Mouse (Mus musculus): ENCODE measurements around the gene Zfp110.
"Not testable (repeated sequence)": the region's sequence is repeated elsewhere in the genome, so short reads cannot be mapped to it uniquely, and the experiment has no call there.

The Zfp110 gene

GRCm38 (mm10) chr7:12834162-12835120 lies at the start of gene Zfp110:
Zfp110 (plus strand) TSS chr7:12834761.
- peak; percentile 97 for DNase-seq (ENCODE audit: low read depth, low spot score)

GRCm38 (mm10) chr7:12787333-12787732 lies 47.2 kb upstream of the Zfp110 start:
- DNase-seq (ENCODE audit: low read depth, low spot score) = no peak

DNA sequence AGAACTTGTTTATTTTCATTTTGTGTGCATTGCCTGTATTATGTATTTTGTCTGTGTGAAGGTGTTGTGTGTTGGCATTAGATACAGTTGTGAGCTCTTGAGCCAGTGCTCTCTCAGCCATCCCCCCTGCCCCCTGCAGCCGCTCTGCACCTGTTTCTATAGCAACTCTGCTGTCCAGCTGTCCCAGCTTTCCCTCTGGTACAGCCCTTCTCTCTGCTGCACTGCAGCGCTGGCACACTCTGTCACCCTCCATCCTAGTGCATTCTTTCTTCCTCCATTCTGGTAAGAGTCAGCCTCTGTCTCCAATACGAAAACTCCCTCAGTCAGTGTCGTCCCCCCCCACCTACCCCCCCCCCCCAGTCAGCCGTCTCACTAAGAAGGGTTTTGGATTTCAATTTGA lies 46.5 kb upstream of the Zfp110 start:
- no peak for DNase-seq (ENCODE audit: low read depth, low spot score)

- DNase-seq (ENCODE audit: low read depth, low spot score) = not testable (repeated sequence)
These were observed 41.9 kb upstream of the Zfp110 start for GRCm38 (mm10) chr7:12792624-12793023.

- peak; percentile 70 for DNase-seq (ENCODE audit: low read depth, low spot score)
These were observed 36.6 kb upstream of the Zfp110 start for GRCm38 (mm10) chr7:12797971-12798370.

- no peak for DNase-seq (ENCODE audit: low read depth, low spot score)
These were observed 35.0 kb upstream of the Zfp110 start for GRCm38 (mm10) chr7:12799554-12799953.

- peak; percentile 94 for DNase-seq (ENCODE audit: low read depth, low spot score)
These were observed 31.5 kb upstream of the Zfp110 start, which contains the start of gene Zscan18 for GRCm38 (mm10) chr7:12802866-12803726. Zscan18 (minus strand) TSS chr7:12803635.

- no peak for DNase-seq (ENCODE audit: low read depth, low spot score)
These were observed 30.9 kb upstream of the Zfp110 start for GRCm38 (mm10) chr7:12803727-12804071.

DNA sequence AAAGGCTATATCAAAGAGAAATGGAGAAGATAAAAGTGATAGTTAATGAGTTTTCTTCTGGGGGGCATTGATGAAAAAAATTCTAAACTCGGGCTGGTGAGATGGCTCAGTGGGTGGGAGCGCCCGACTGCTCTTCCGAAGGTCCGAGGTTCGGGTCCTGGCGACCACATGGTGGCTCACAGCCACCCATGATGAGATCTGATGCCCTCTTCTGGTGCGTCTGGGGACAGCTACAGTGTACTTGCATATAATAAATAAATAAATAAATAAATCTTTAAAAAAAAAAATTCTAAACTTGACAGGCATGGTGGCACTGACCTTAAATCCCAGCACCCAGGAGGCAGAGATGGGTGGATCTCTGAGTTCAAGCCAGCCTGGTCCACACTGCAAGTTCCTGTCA lies 19.0 kb upstream of the Zfp110 start:
- DNase-seq (ENCODE audit: low read depth, low spot score) = peak; percentile 65

DNA sequence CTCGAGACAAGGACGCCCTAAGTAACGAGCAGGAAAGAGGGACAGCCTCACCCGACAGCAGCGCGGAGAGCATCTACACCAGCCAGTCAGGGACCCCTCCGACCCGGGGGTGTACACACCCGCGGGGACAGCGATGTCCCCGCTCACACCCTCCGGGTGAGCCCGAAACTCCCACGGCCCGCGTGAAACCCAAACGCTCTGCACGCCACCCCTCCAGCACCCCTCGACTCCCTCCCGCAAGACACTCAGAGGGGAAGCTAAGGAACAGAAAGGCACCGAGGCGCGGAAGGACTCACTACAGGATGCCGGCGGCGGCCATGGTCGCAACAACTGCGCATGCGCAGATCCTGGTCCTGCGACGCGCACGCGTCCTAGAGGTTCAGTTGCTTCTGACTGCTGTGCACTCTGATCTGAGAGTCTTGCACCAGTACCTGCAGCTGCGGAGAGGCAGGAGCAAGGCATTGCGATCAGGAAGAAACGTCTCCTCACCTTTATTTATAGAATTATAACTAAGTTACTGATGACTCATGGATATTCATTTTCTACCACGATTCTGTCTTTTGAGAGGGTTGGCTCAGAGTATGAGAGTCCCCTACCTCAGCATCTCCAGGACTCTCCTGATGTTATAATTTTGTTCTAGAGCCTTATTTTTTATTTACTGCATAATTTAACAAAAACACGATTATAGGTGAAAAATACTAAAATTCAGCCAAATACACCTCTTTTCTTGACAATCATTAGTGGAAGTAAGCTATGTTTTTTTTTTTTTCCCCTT lies 15.9 kb upstream of the Zfp110 start, which contains the start of gene Zfp329:
Gene Zfp329, minus strand, starts transcription at position 338 of the 775 bp plus-strand sequence.
- DNase-seq (ENCODE audit: low read depth, low spot score) = peak; percentile 98

GRCm38 (mm10) chr7:12835193-12835671 lies 671 bp downstream of the Zfp110 start:
- peak; percentile 15 for DNase-seq (ENCODE audit: low read depth, low spot score)

DNA sequence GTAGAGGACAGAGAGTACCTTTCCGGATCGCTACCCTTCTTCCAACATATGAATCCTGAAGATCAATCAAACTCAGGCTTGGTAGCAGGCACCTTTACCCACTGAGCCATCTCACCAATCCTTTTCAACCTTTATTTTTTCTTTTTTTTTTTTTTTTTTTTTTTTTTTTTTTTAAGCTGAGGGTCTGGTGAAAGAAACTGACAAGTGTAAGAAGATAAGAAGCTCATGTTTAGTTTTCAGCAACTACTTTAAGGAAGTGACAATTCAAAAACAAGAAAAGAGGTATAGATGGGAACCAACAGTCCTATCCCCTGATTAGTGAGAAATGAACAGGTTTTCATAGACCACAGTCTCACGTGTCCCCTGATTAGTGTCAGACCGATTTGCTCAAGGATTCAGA lies 1.2 kb downstream of the Zfp110 start:
- DNase-seq (ENCODE audit: low read depth, low spot score) = no peak

- peak; percentile 62 for DNase-seq (ENCODE audit: low read depth, low spot score)
These were observed 39.7 kb downstream of the Zfp110 start for GRCm38 (mm10) chr7:12874301-12874700.

- DNase-seq (ENCODE audit: low read depth, low spot score) = no peak
These were observed 45.5 kb downstream of the Zfp110 start for GRCm38 (mm10) chr7:12880036-12880435.

DNA sequence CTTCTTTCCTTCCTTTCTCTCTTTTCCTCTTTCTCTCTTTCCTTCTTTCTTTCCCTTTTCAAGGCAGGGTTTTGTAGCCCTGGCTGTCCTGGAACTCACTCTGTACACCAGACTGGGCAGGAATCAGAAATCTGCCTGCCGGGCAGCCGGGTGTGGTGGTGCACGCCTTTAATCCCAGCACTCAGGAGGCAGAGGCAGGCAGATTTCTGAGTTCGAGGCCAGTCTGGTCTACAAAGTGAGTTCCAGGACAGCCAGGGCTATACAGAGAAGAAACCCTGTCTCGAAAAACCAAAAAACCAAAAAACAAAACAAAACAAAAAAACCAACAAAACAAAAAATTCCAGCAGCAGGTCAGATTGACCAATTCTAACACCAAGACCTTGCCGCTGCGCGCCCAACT lies 45.9 kb downstream of the Zfp110 start:
- not testable (repeated sequence) for DNase-seq (ENCODE audit: low read depth, low spot score)

DNA sequence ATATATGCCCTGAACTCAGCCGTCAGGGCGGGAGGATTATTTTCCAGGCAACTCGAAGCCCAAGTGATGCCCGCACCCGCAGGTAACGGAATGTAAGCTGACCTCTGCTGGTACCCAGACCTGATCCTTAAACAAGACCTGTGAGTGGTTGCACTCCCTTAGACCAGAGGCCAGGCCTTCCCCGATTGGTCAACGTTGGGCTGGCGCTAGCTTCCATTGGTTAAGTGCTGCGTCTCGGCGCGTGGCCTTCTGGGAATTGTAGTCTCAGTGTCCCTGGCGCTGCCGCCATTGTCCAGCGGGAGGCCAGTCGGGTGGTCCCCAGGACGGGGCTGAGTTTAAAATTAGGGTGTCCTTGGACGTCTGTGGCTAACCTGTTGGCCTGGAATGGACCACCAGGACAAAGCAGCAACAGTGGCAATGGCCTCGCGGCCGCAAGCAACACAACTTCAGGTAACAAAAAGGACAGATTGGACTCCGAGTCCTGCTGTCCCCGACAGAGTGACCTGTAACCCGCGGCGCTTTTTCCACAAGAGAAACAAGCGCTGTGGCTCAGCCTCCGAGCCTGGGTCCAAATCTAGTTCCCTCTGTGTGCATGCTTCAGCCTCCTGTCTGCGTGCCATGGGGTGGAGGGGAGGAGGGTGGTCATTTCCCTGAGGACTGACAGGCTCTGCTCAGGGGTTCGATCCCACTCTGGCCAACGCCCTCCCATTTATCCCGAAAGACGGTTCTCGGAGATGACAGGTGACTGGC lies 46.5 kb downstream of the Zfp110 start, which contains the start of gene Zfp128:
Gene Zfp128, plus strand, starts transcription at position 267 of the 750 bp plus-strand sequence.
- DNase-seq (ENCODE audit: low read depth, low spot score) = peak; percentile 95

GRCm38 (mm10) chr7:12886563-12887266 lies 52.2 kb downstream of the Zfp110 start:
- DNase-seq (ENCODE audit: low read depth, low spot score) = no peak

- no peak for DNase-seq (ENCODE audit: low read depth, low spot score)
These were observed 53.0 kb downstream of the Zfp110 start for GRCm38 (mm10) chr7:12887585-12887984.

GRCm38 (mm10) chr7:12890928-12891327 lies 56.4 kb downstream of the Zfp110 start:
- no peak for DNase-seq (ENCODE audit: low read depth, low spot score)

DNA sequence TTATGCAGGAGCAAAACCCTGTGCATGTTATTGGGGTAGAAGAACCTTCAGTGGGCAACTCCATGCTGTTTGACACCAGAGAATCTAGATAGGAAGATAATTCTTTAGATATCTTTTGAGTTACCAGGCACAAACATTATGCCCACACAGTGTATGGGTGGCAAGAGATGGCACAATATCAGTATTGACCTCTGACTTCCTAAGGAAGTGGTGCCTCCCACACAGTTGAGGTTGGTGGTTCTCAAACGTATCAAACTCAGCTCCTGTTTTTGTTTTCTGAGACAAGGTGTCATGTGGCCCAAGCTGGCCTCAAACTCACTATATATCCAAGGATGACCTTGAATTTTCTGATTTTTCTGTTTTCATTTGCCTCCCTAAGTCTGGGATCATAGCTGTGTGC lies 56.8 kb downstream of the Zfp110 start:
- no peak for DNase-seq (ENCODE audit: low read depth, low spot score)
